Mouse (Mus musculus) brain, embryonic 14.5 days (tissue): Measurements from ENCODE around the gene Gar1.

Experiments
- CTCF ChIP-seq: fragments of 200-500 bp; IDR thresholded peaks from 2 replicates; pipeline ENCODE4 v1.5.1; 2012; ENCODE audit warnings: inconsistent platforms, mild to moderate bottlenecking, moderate library complexity, borderline replicate concordance; ENCODE audit not compliant: insufficient read depth, insufficient read length; ENCODE audit errors: extremely low read depth
- POLR2A ChIP-seq: fragments of 200-500 bp; IDR thresholded peaks from 2 replicates; pipeline ENCODE4 v1.6.1; 2012; ENCODE audit warnings: mild to moderate bottlenecking, inconsistent platforms, borderline replicate concordance; ENCODE audit not compliant: poor library complexity, insufficient read depth, insufficient read length, severe bottlenecking; ENCODE audit errors: extremely low read depth

GRCm38 (mm10) chr3:129797341-129797740, 33.9 kb downstream of the Gar1 start:
- TF ChIP-seq CTCF (no peak), POLR2A (no peak)
